28 mouse cellular contexts compared by ENCODE assay signal in genomic region chr2:152878239-152878638, GRCm38 (mm10). TPM values are rescaled to one million over a fixed set of nuclear protein-coding genes. Genes with fewer than 3 reads are reported as not detected.
"Had no signal": no experiment of that assay in that cellular context is flagged by ENCODE, and none has a peak within 500 bp of the region (broad histone marks: within the 10 kb centered on the region; RNA-seq: fewer than 3 reads in every experiment).

No protein-coding gene starts in this region.

- H3K4me1 ChIP-seq: limb, embryonic 12.5 days; limb, embryonic 15.5 days; megakaryocyte, embryonic 14.5 days; stomach, embryonic 15.5 days had no signal

- H3K9ac ChIP-seq: limb, embryonic 12.5 days; limb, embryonic 15.5 days; lung, embryonic 14.5 days; stomach, embryonic 15.5 days had no signal

- H3K4me3 ChIP-seq: layer of hippocampus, adult 2 months; left cerebral cortex, adult 2 months; limb, embryonic 12.5 days; limb, embryonic 15.5 days; megakaryocyte, embryonic 14.5 days; stomach, embryonic 15.5 days had no signal

- H3K27me3 ChIP-seq: limb, embryonic 12.5 days; limb, embryonic 15.5 days; megakaryocyte, embryonic 14.5 days; stomach, embryonic 15.5 days had no signal

- H3K9me3 ChIP-seq: limb, embryonic 12.5 days; limb, embryonic 15.5 days; megakaryocyte, embryonic 14.5 days; stomach, embryonic 15.5 days had no signal

- H3K27ac ChIP-seq: kidney, postnatal 0 days; layer of hippocampus, adult 2 months; left cerebral cortex, adult 2 months; limb, embryonic 12.5 days; limb, embryonic 15.5 days; macrophage; stomach, embryonic 15.5 days had no signal

- H3K4me2 ChIP-seq: limb, embryonic 12.5 days; limb, embryonic 15.5 days; lung, embryonic 14.5 days; midbrain, embryonic 11.5 days; stomach, embryonic 15.5 days had no signal

- DNase-seq: kidney, adult 18-20 months; kidney, postnatal 25 days; layer of hippocampus, adult 9-11 months; layer of hippocampus, postnatal 36 days; left cerebral cortex, postnatal 4 days; lung, embryonic 14.5 days; midbrain, embryonic 14.5 days; right cerebral cortex, adult 18-20 months; right cerebral cortex, postnatal 14 days; right cerebral cortex, postnatal 4 days; spleen, adult 18-20 months; thymus, postnatal 25 days had no signal

- ATAC-seq: intestine, embryonic 16.5 days; lung, postnatal 0 days had no signal

RNA-seq across cellular contexts. Expression of gene Mylk2, which starts 32.9 kb away (rescaled TPM):
- total RNA-seq: layer of hippocampus, adult 2 months; layer of hippocampus, postnatal 36 days; left cerebral cortex, adult 2 months; left cerebral cortex, postnatal 14 days; left cerebral cortex, postnatal 4 days had no signal
- polyA plus RNA-seq: kidney, embryonic 14.5 days; limb, embryonic 12.5 days; lung, embryonic 14.5 days; macrophage; midbrain, embryonic 11.5 days; midbrain, embryonic 14.5 days; midbrain, postnatal 0 days; neural tube, embryonic 11.5 days; neural tube, embryonic 14.5 days had no signal

RNA-seq across cellular contexts. Expression of gene Foxs1, which starts 54.8 kb away (rescaled TPM):
- polyA plus RNA-seq: limb, embryonic 12.5 days; macrophage had no signal
